In genomic region chr3:87157297-87157696, GRCm38 (mm10) we compare ENCODE assay signal across 10 mouse cellular contexts. TPM values are rescaled to one million over a fixed set of nuclear protein-coding genes. Genes with fewer than 3 reads are reported as not detected.
DNase-seq lines count a peak whose midpoint lies in the region; ATAC-seq and TF ChIP-seq lines count a peak whose summit lies in the region.
"Had no signal": no experiment of that assay in that cellular context is flagged by ENCODE, and none has a peak within 500 bp of the region (broad histone marks: within the 10 kb centered on the region; RNA-seq: fewer than 3 reads in every experiment).

No protein-coding gene starts in this region.

- peak overlapping the region; percentile 36; the same call in 1 of the 2 replicates for H3K9ac ChIP-seq in lung, embryonic 14.5 days
- no peak overlapping the region for H3K9ac ChIP-seq in stomach, embryonic 14.5 days (replicated peaks; ENCODE audit: low read depth, low read length)
- H3K9ac ChIP-seq: neural tube, embryonic 12.5 days had no signal

- DNase-seq in adrenal gland, adult (ENCODE audit: inconsistent age in 2 of 2, low spot score in 1 of 2), result peak; percentile 39 to 65
- no peak for DNase-seq in adrenal gland, adult 18-20 months (ENCODE audit: low spot score in 2 of 2)
- DNase-seq in lung, embryonic 14.5 days, result no peak
- no peak for DNase-seq in lung, postnatal 14 days
- no peak for DNase-seq in limb, embryonic 10.5 days (ENCODE audit: low spot score)
- no peak for DNase-seq in layer of hippocampus, postnatal 10 days (ENCODE audit: low spot score in 2 of 2)
- no peak for DNase-seq in cerebellum, postnatal 25 days
- DNase-seq: cerebellum, postnatal 36 days had no signal

- 61% methylated on average over 6 of the region's 6 CpGs for WGBS in lung, embryonic 14.5 days
- WGBS in limb, embryonic 10.5 days, result 69% methylated on average over 6 of the region's 6 CpGs
- 52% methylated on average over 6 of the region's 6 CpGs for WGBS in stomach, embryonic 14.5 days

- H3K4me2 ChIP-seq in lung, embryonic 14.5 days, result peak overlapping the region; percentile 40; the same call in 1 of the 2 replicates
- no peak overlapping the region for H3K4me2 ChIP-seq in stomach, embryonic 14.5 days (replicated peaks; ENCODE audit: low read depth, low read length)

- H3K36me3 ChIP-seq in lung, embryonic 14.5 days (ENCODE audit: insufficient read depth), result peaks cover 16% of the 10 kb centered on the region; the same call in 1 of the 2 replicates
- H3K36me3 ChIP-seq in limb, embryonic 10.5 days, result peaks cover 46% of the 10 kb centered on the region
- H3K36me3 ChIP-seq in stomach, embryonic 14.5 days (ENCODE audit: control insufficient read depth, insufficient read depth, low read length), result no peaks in the 10 kb centered on the region
- H3K36me3 ChIP-seq: neural tube, embryonic 12.5 days had no signal

- ATAC-seq in lung, embryonic 14.5 days (ENCODE audit: insufficient read depth), result no peak
- ATAC-seq in stomach, embryonic 14.5 days (ENCODE audit: insufficient number of reproducible peaks, insufficient read depth, low FRiP score, low read depth), result no peak

- TF ChIP-seq CTCF in lung, embryonic 14.5 days (IDR thresholded peaks at IDR 0.05; ENCODE audit: low read depth), result no peak

- peak overlapping the region; percentile 94 for H3K27ac ChIP-seq in lung, embryonic 14.5 days (ENCODE audit: low read depth)
- H3K27ac ChIP-seq in limb, embryonic 10.5 days, result peak overlapping the region; percentile 92
- H3K27ac ChIP-seq in stomach, embryonic 14.5 days (ENCODE audit: low read length), result peak overlapping the region; percentile 94
- H3K27ac ChIP-seq: neural tube, embryonic 12.5 days had no signal

- no peaks in the 10 kb centered on the region for H3K27me3 ChIP-seq in lung, embryonic 14.5 days (ENCODE audit: insufficient read depth, low read length)
- H3K27me3 ChIP-seq in limb, embryonic 10.5 days (ENCODE audit: low read depth, poor library complexity, severe bottlenecking), result no peaks in the 10 kb centered on the region
- H3K27me3 ChIP-seq in stomach, embryonic 14.5 days (ENCODE audit: control insufficient read depth, insufficient read depth, low read length), result no peaks in the 10 kb centered on the region
- H3K27me3 ChIP-seq: neural tube, embryonic 12.5 days had no signal

- no peaks in the 10 kb centered on the region for H3K9me3 ChIP-seq in lung, embryonic 14.5 days (ENCODE audit: low read depth, low read length)
- no peaks in the 10 kb centered on the region for H3K9me3 ChIP-seq in limb, embryonic 10.5 days (replicated peaks)
- H3K9me3 ChIP-seq in stomach, embryonic 14.5 days (ENCODE audit: control insufficient read depth, low read depth, low read length), result no peaks in the 10 kb centered on the region
- H3K9me3 ChIP-seq: neural tube, embryonic 12.5 days had no signal

- H3K4me3 ChIP-seq in lung, embryonic 14.5 days (ENCODE audit: low read depth, low read length), result no peak overlapping the region
- peak overlapping the region; percentile 18 for H3K4me3 ChIP-seq in limb, embryonic 10.5 days
- H3K4me3 ChIP-seq in stomach, embryonic 14.5 days (ENCODE audit: low read depth, low read length), result no peak overlapping the region
- H3K4me3 ChIP-seq: neural tube, embryonic 12.5 days had no signal

- H3K4me1 ChIP-seq in lung, embryonic 14.5 days (ENCODE audit: insufficient read depth), result peaks cover 50% of the 10 kb centered on the region
- H3K4me1 ChIP-seq in limb, embryonic 10.5 days, result peaks cover 97% of the 10 kb centered on the region
- H3K4me1 ChIP-seq in stomach, embryonic 14.5 days (ENCODE audit: control insufficient read depth, insufficient read depth, low read length), result peaks cover 43% of the 10 kb centered on the region

RNA-seq across cellular contexts. Expression of gene Kirrel, which starts 17.2 kb away (rescaled TPM):
- total RNA-seq in adrenal gland, adult 18-20 months (2021), result 10 to 100 TPM; 11.6 to 13.8 TPM
- polyA plus RNA-seq in lung, embryonic 14.5 days (2014; fragmentation: Nextera tagmentation; extraction: Ambion mirVana), result 12.7 and 12.8 TPM in 2 replicates
- polyA plus RNA-seq in limb, embryonic 10.5 days (2016; fragmentation: Nextera tagmentation; extraction: Ambion mirVana), result 17.4 and 19.0 TPM in 2 replicates
- polyA plus RNA-seq in stomach, embryonic 14.5 days (2014; fragmentation: Nextera tagmentation; extraction: Ambion mirVana), result 9.1 and 10.0 TPM in 2 replicates
- total RNA-seq in layer of hippocampus, postnatal 10 days (2021), result 1 to 10 TPM; 5.9 to 6.4 TPM

Comparison
In these comparisons a context has a peak if more than half of its experiments do, and no peak if none do; other contexts are left out.
1. DNase-seq: peak in adrenal gland, adult (2 of 2); none in adrenal gland, adult 18-20 months (0 of 2), lung, embryonic 14.5 days (single experiment), lung, postnatal 14 days (single experiment), limb, embryonic 10.5 days (single experiment), layer of hippocampus, postnatal 10 days (0 of 2) and cerebellum, postnatal 25 days (0 of 2).
2. Peak in every context shown above with its lines, with median percentiles within 50 percentile points of each other: H3K27ac ChIP-seq.